Mouse (Mus musculus) bone marrow, adult 2 months (tissue): ENCODE results near the gene Endod1. TPM values are rescaled to one million over a fixed set of nuclear protein-coding genes. Genes with fewer than 3 reads are reported as not detected.

Source experiments
- H3K27ac ChIP-seq: fragments of 200-500 bp; 2 replicates; pipeline ENCODE4 v1.5.1; 2012; ENCODE audit warnings: low read depth, mild to moderate bottlenecking, control low read depth, inconsistent platforms, low read length; ENCODE audit not compliant: control insufficient read depth, poor library complexity, insufficient read depth
- H3K4me1 ChIP-seq: fragments of 200-500 bp; 2 replicates; pipeline ENCODE4 v1.6.1; 2011; ENCODE audit warnings: low read length; ENCODE audit not compliant: control insufficient read depth, insufficient read depth
- H3K4me3 ChIP-seq: fragments of 200-500 bp; replicated peaks from 2 replicates; pipeline ENCODE3; 2011; ENCODE audit warnings: mild to moderate bottlenecking, low read depth, low read length, control low read depth; ENCODE audit not compliant: control insufficient read depth
- CTCF ChIP-seq: fragments of 200-500 bp; IDR thresholded peaks from 2 replicates; pipeline ENCODE4 v1.5.1; 2011; ENCODE audit warnings: low read length, control low read depth; ENCODE audit not compliant: control insufficient read depth, insufficient read depth
- POLR2A ChIP-seq: fragments of 200-500 bp; IDR thresholded peaks from 2 replicates; pipeline ENCODE4 v1.6.1; 2011; ENCODE audit warnings: low read depth, mild to moderate bottlenecking, control low read depth, low read length, borderline replicate concordance; ENCODE audit not compliant: control insufficient read depth
- WGBS: fragments of 180-500 bp; shearing (Covaris S2); methylation state at CpG from one replicate; pipeline ENCODE4 v1.1.7; 2018; 5-methylcytosine and 5-hydroxymethylcytosine counted together
- polyA plus RNA-seq: library from polyadenylated mRNA; stranded (reverse); fragments of >200 nt; gene quantifications from 2 replicates; pipeline ENCODE4 v1.2.4, GENCODE M21; 2011; ENCODE audit warnings: low replicate concordance; ENCODE audit not compliant: missing spikeins, insufficient read depth, insufficient read length

Endod1 gene
- polyA plus RNA-seq, 1 experiment = 25.0 TPM

DNA sequence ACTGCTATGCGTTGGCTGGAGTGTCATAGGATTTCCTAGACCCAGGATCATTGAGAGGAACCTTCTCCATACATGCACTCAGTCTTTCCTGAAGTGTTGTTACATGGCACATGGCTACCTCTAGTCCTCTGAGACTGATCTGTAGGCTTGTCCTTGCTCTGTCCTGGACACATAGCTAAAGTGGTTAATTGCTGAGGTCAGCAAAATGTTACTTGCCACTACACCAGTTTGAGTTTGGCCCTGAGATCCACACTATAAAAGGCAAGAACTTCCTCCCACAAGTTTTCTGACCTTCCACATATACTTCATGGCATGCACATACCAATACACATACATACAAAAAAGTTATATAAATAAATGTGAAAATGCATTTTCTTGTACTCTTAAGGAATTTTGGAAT is 64.7 kb downstream of the Endod1 start:
- WGBS = 86% methylated on average over 1 of the region's 1 CpGs
- no peak overlapping the region for H3K4me3 ChIP-seq
- H3K27ac ChIP-seq = no peak overlapping the region
- H3K4me1 ChIP-seq = no peaks in the 10 kb centered on the region
- no peak for TF ChIP-seq CTCF
- TF ChIP-seq POLR2A = no peak

DNA sequence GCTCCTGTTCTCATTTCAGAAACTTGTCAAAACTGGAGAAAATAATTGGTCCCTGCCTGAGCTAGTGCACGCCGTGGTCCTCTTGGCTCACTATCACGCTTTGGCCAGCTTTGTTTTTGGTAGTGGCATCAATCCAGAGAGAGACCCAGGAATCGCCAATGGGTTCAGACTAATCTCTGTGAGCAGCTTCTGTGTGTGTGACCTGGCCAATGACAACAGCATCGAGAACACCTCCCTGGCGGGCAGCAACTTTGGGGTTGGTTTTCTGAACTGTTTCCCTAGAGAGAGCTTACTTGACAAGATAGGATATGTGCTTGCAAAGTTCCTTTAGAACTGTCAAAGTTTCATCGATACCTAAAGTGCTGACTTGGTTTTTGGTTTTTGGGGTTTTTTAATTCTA is 66.8 kb downstream of the Endod1 start:
- Histone ChIP-seq H3K4me1 (no peaks in the 10 kb centered on the region), H3K27ac (no peak overlapping the region), H3K4me3 (no peak overlapping the region)
- TF ChIP-seq POLR2A (no peak), CTCF (no peak)
- WGBS = 88% methylated on average over 7 of the region's 7 CpGs

DNA sequence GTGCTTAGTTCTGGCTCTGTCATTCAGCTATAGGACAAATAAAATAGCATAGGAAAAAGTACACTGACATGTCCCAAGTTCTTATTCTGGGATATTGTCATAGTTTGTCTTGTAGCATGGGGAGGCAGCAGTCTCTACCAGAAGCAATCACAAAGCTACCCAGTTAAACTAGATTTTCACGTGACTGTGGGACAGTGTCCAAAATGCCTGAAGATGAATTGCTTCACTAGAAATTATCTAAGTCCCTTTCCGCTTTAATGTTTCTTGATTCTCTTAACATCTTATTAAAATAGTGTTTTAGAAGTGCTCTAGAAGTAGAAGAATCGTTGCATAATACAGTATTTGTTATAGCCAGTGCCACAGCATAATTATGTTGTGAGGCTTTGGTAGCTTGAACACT is 67.3 kb downstream of the Endod1 start:
- no peak for TF ChIP-seq CTCF
- no peak for TF ChIP-seq POLR2A
- Histone ChIP-seq H3K27ac (no peak overlapping the region), H3K4me3 (no peak overlapping the region), H3K4me1 (no peaks in the 10 kb centered on the region)
- WGBS = 77% methylated on average over 3 of the region's 3 CpGs

DNA sequence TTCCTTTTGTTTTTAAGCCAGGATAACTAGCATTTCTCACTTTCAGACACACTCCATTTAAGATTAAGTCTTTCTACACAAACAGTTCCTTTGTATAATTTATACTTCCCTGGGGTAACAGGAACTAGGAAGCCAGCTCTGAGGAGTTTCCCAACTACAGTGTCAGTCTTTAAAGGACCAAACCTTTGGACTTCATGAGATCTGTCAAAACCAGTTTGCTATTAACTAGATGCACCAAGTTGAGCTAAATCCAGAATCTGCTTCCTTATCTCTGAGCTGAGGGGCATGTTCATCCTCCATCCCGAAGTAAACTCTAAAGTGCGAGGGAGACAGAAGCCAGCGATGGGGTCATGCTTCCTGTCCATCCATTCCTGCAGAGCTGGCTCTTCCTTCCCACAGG is 74.0 kb downstream of the Endod1 start:
- no peak overlapping the region for H3K4me3 ChIP-seq
- H3K4me1 ChIP-seq = no peaks in the 10 kb centered on the region; the same call in 1 of the 2 replicates
- no peak overlapping the region for H3K27ac ChIP-seq
- 89% methylated on average over 3 of the region's 3 CpGs for WGBS
- TF ChIP-seq CTCF (no peak), POLR2A (no peak)

DNA sequence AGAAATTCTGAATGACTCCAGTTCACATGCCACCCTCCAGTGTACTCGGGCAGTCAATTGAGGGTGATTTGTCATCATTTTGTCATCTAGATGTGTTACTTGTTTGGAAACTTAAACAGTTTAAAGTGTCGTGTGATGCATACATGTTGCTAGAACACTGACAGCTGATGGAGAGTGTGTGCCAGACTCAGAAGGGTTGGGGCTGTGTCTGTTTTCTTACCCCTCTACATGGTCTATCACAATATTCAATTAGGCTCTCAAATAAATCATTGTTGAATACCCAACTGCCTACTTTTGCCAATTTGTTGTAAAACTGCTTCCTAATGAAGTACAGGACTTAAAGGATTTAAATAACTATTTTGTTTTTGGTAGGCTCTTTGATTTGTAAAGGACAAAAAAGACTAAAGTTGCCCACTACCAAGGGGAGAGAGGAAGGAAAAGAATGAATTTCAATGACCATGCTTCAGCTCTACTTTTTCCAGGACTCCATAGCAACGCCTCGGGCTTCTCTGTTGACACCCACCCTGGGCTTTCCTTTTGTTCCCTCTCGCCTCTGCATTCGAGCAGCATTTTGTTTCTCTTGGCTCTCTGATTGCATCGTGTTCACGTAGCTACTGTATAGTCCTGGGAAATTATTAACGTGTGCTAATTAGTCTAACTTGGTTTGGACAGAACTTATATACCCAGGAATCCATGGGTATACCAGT is 76.9 kb downstream of the Endod1 start:
- WGBS = 82% methylated on average over 9 of the region's 9 CpGs

More for the DNA sequence above, 76.9 kb downstream of the Endod1 start:
- Histone ChIP-seq H3K4me3 (no peak overlapping the region), H3K4me1 (no peaks in the 10 kb centered on the region; the same call in 1 of the 2 replicates), H3K27ac (no peak overlapping the region)
- no peak for TF ChIP-seq POLR2A
- no peak for TF ChIP-seq CTCF

Other genes with a start within 250 kb of the Endod1 start
- gene Sesn3, start 106.4 kb downstream of the Endod1 start, polyA plus RNA-seq = 2.6 and 5.3 TPM in 2 replicates
- gene Kdm4d, start 119.0 kb upstream of the Endod1 start, polyA plus RNA-seq = not detected in 2 replicates
- gene Cwc15, start 119.1 kb upstream of the Endod1 start, polyA plus RNA-seq = 59.8 and 65.6 TPM in 2 replicates